Comparison of ENCODE assay signal across 9 mouse cellular contexts in genomic region chr9:7978502-7978901, GRCm38 (mm10). TPM values are rescaled to one million over a fixed set of nuclear protein-coding genes. Genes with fewer than 3 reads are reported as not detected.
A peak's percentile ranks its signal among the peaks of the same experiment; 100 is the strongest.
DNase-seq lines count a peak whose midpoint lies in the region; ATAC-seq and TF ChIP-seq lines count a peak whose summit lies in the region.
"Had no signal": no experiment of that assay in that cellular context is flagged by ENCODE, and none has a peak within 500 bp of the region (broad histone marks: within the 10 kb centered on the region; RNA-seq: fewer than 3 reads in every experiment).

No protein-coding gene starts in this region.

- intact Hi-C loops in heart, postnatal 10 days (cut with DNase I): loop anchor here (2.0 kb wide), 1 partner anchor 24 kb away; no protein-coding TSS in a partner anchor

- ATAC-seq in heart, postnatal 0 days (ENCODE audit: insufficient read depth, low read depth): no peak
- ATAC-seq in lung, embryonic 14.5 days (ENCODE audit: insufficient read depth): no peak
- no peak for ATAC-seq in erythroid progenitor cell, adult 5-6 weeks (replicated peaks; ENCODE audit: low FRiP score, poor library complexity, severe bottlenecking)

- H3K4me3 ChIP-seq in heart, postnatal 0 days (ENCODE audit: low read depth, low read length): no peak overlapping the region
- no peak overlapping the region for H3K4me3 ChIP-seq in lung, embryonic 14.5 days (ENCODE audit: low read depth, low read length)
- H3K4me3 ChIP-seq in MEL (ENCODE audit: control insufficient read depth in 1 of 2, insufficient read depth in 1 of 2, low read depth in 2 of 2, low read length in 2 of 2): no peak overlapping the region

- no peaks in the 10 kb centered on the region for H3K79me2 ChIP-seq in MEL (ENCODE audit: control insufficient read depth, insufficient read depth, low read length, poor library complexity)

- TF ChIP-seq EP300 in heart, postnatal 0 days (IDR thresholded peaks at IDR 0.05; ENCODE audit: low read depth): no peak
- no peak for TF ChIP-seq EP300 in MEL (IDR thresholded peaks at IDR 0.05; ENCODE audit: low read depth in 1 of 2, low read length in 2 of 2)

- H3K27me3 ChIP-seq in heart, postnatal 0 days (ENCODE audit: control insufficient read depth, insufficient read depth, low read length): no peaks in the 10 kb centered on the region
- H3K27me3 ChIP-seq in lung, embryonic 14.5 days (ENCODE audit: insufficient read depth, low read length): no peaks in the 10 kb centered on the region
- H3K27me3 ChIP-seq in MEL (ENCODE audit: control insufficient read depth in 1 of 2, insufficient read depth in 2 of 2, low read length in 2 of 2): no peaks in the 10 kb centered on the region; a peak in 2 of 4 replicates
- no peaks in the 10 kb centered on the region for H3K27me3 ChIP-seq in splenic B cell, adult 2 months (ENCODE audit: control insufficient read depth, insufficient read depth, low read length, poor library complexity, severe bottlenecking)

- DNase-seq in heart, postnatal 0 days (ENCODE audit: low spot score): no peak
- DNase-seq in heart, postnatal 10 days: no peak
- DNase-seq in lung, embryonic 14.5 days: no peak
- no peak for DNase-seq in lung, adult 18-20 months
- peak; percentile 17 for DNase-seq in MEL (ENCODE audit: low read depth, low spot score)
- DNase-seq in splenic B cell, adult 2 months (ENCODE audit: low read depth, low spot score): peak; percentile 5
- DNase-seq: cerebellum, adult 8-10 months had no signal

- peaks cover 46% of the 10 kb centered on the region for H3K4me1 ChIP-seq in heart, postnatal 0 days (ENCODE audit: control insufficient read depth, insufficient read depth)
- no peaks in the 10 kb centered on the region for H3K4me1 ChIP-seq in lung, embryonic 14.5 days (ENCODE audit: insufficient read depth)
- no peaks in the 10 kb centered on the region for H3K4me1 ChIP-seq in MEL (ENCODE audit: control insufficient read depth in 1 of 2, insufficient read depth in 2 of 2, low read length in 2 of 2)

- H3K36me3 ChIP-seq in heart, postnatal 0 days (replicated peaks; ENCODE audit: control insufficient read depth, insufficient read depth, low read length): peaks cover 7% of the 10 kb centered on the region
- peaks cover 46% of the 10 kb centered on the region for H3K36me3 ChIP-seq in lung, embryonic 14.5 days (ENCODE audit: insufficient read depth)
- H3K36me3 ChIP-seq in MEL (ENCODE audit: control insufficient read depth in 1 of 2, insufficient read depth in 2 of 2, low read length in 2 of 2): no peaks in the 10 kb centered on the region
- no peaks in the 10 kb centered on the region for H3K36me3 ChIP-seq in splenic B cell, adult 2 months (ENCODE audit: control insufficient read depth, insufficient read depth, low read length, poor library complexity, severe bottlenecking)
- H3K36me3 ChIP-seq: G1E had no signal

- H3K9ac ChIP-seq in heart, postnatal 0 days (replicated peaks; ENCODE audit: low read depth, low read length): no peak overlapping the region
- H3K9ac ChIP-seq in lung, embryonic 14.5 days: no peak overlapping the region
- no peak overlapping the region for H3K9ac ChIP-seq in MEL (ENCODE audit: control insufficient read depth, low read depth, low read length, poor library complexity, severe bottlenecking)

- TF ChIP-seq POLR2A in MEL (IDR thresholded peaks at IDR 0.05; ENCODE audit: control insufficient read depth in 1 of 2, insufficient read depth in 1 of 2, low read depth in 1 of 2, low read length in 2 of 2, poor library complexity in 1 of 2): no peak

- peak; percentile 46 for TF ChIP-seq RAD21 in MEL (IDR thresholded peaks at IDR 0.05; ENCODE audit: low read depth, low read length)

- H3K9me3 ChIP-seq in heart, postnatal 0 days (replicated peaks; ENCODE audit: control insufficient read depth, low read length): no peaks in the 10 kb centered on the region
- no peaks in the 10 kb centered on the region for H3K9me3 ChIP-seq in lung, embryonic 14.5 days (ENCODE audit: low read depth, low read length)
- no peaks in the 10 kb centered on the region for H3K9me3 ChIP-seq in MEL (replicated peaks; ENCODE audit: insufficient read depth, low read length)
- H3K9me3 ChIP-seq: G1E had no signal

- no peak overlapping the region for H3K4me2 ChIP-seq in heart, postnatal 0 days (ENCODE audit: low read depth, low read length)
- H3K4me2 ChIP-seq in lung, embryonic 14.5 days: no peak overlapping the region

- peak; percentile 34 for TF ChIP-seq CTCF in heart, postnatal 0 days (IDR thresholded peaks at IDR 0.05; ENCODE audit: low read depth)
- TF ChIP-seq CTCF in lung, embryonic 14.5 days (IDR thresholded peaks at IDR 0.05; ENCODE audit: low read depth): peak; percentile 39; the same call in 1 of the 2 replicates
- TF ChIP-seq CTCF in MEL (IDR thresholded peaks at IDR 0.05 in 2 of 3, conservative IDR thresholded peaks at IDR 0.05 in 1 of 3; ENCODE audit: control insufficient read depth in 1 of 3, insufficient read depth in 1 of 3, low read depth in 2 of 3, low read length in 3 of 3, poor library complexity in 1 of 3, severe bottlenecking in 1 of 3): peak in 2 of 3 experiments; percentile 41 to 51; a peak in 5 of 6 replicates

- WGBS in heart, postnatal 0 days: 84% methylated on average over 3 of the region's 3 CpGs
- WGBS in lung, embryonic 14.5 days: 73% methylated on average over 3 of the region's 3 CpGs

- H3K27ac ChIP-seq in heart, postnatal 0 days (ENCODE audit: low read depth): 0 out of 2 replicates have a peak overlapping the region, but pooled peaks have one; percentile 82
- no peak overlapping the region for H3K27ac ChIP-seq in lung, embryonic 14.5 days (ENCODE audit: low read depth)
- no peak overlapping the region for H3K27ac ChIP-seq in MEL (ENCODE audit: control insufficient read depth, low read depth, low read length)

TF ChIP-seq in MEL, 35 proteins besides CTCF, POLR2A, EP300 and RAD21:
- TF ChIP-seq NELFE (IDR thresholded peaks at IDR 0.05; ENCODE audit: low read depth, low read length): no peak
- TF ChIP-seq SMC3 (IDR thresholded peaks at IDR 0.05; ENCODE audit: low read depth, low read length): peak; percentile 49

RNA-seq across cellular contexts. Expression of gene Yap1, which starts 25.9 kb away (rescaled TPM):
- 50.6 and 64.9 TPM in 2 replicates for total RNA-seq in heart, postnatal 0 days (2014; rRNA removed; ENCODE audit: low replicate concordance)
- 12.8 and 12.9 TPM in 2 replicates for polyA plus RNA-seq in heart, postnatal 0 days (2015; fragmentation: Nextera tagmentation; extraction: Ambion mirVana)
- total RNA-seq in heart, postnatal 10 days (2021): 10 to 100 TPM; 63.6 to 70.5 TPM
- 37.7 and 42.0 TPM in 2 replicates for polyA plus RNA-seq in lung, embryonic 14.5 days (2014; fragmentation: Nextera tagmentation; extraction: Ambion mirVana)
- total RNA-seq in MEL (2012; rRNA removed): not detected in 2 replicates
- polyA plus RNA-seq in MEL (2012; ENCODE audit: insufficient read depth in 1 of 2, insufficient read length in 2 of 2, low read depth in 1 of 2, low replicate concordance in 2 of 2, missing spikeins in 1 of 2): not detected
- total RNA-seq in erythroid progenitor cell, adult 5-6 weeks (2015; ENCODE audit: low replicate concordance): 2.5 TPM in 1 of 2 replicates, not detected in the other
- total RNA-seq in erythroid progenitor cell, adult 5-6 weeks (2017; ENCODE audit: low replicate concordance): not detected in 2 replicates

Comparison
In these comparisons a context has a peak if more than half of its experiments do, and no peak if none do; other contexts are left out.
1. DNase-seq: peak in MEL (single experiment) and splenic B cell, adult 2 months (single experiment); none in heart, postnatal 0 days (single experiment), heart, postnatal 10 days (0 of 2), lung, embryonic 14.5 days (single experiment) and lung, adult 18-20 months (0 of 2).
2. RNA of gene Yap1, which starts 25.9 kb away (total RNA-seq): 63.6 to 70.5 TPM in heart, postnatal 10 days and 50.6 to 64.9 TPM in heart, postnatal 0 days; 2.5 TPM in erythroid progenitor cell, adult 5-6 weeks and not detected in MEL; every median in the first group is over 10 times any median in the second.
3. Peak in every context shown above with its lines, with median percentiles within 50 percentile points of each other: CTCF ChIP-seq.